Mouse (Mus musculus) neural tube, embryonic 14.5 days (tissue): ENCODE measurements around the gene Hist1h3c. TPM values are rescaled to one million over a fixed set of nuclear protein-coding genes. Genes with fewer than 3 reads are reported as not detected.
"Not testable (repeated sequence)": the region's sequence is repeated elsewhere in the genome, so short reads cannot be mapped to it uniquely, and the experiment has no call there.

Experiments used
- ATAC-seq: fragments of 200-750 bp; cut with Nextera tagmentation; 2 replicates; pipeline ENCODE4 v1.8.0; 2017; ENCODE audit warnings: low read depth, mild to moderate bottlenecking, moderate TSS enrichment, moderate library complexity
- H3K27ac ChIP-seq: fragments of 300-500 bp; sonication (generic); 2 replicates; pipeline ENCODE4 v1.5.1; 2014; ENCODE audit warnings: low read depth, mild to moderate bottlenecking, control low read depth, low read length, moderate library complexity, mixed read lengths
- H3K27me3 ChIP-seq: fragments of 300-500 bp; sonication (generic); 2 replicates; pipeline ENCODE4 v1.6.1; 2014; ENCODE audit warnings: low read length; ENCODE audit not compliant: control insufficient read depth, insufficient read depth
- H3K36me3 ChIP-seq: fragments of 300-500 bp; sonication (generic); 2 replicates; pipeline ENCODE4 v1.6.1; 2014; ENCODE audit warnings: low read length, mixed read lengths; ENCODE audit not compliant: control insufficient read depth, insufficient read depth
- H3K4me1 ChIP-seq: fragments of 300-500 bp; sonication (generic); 2 replicates; pipeline ENCODE4 v1.6.1; 2014; ENCODE audit warnings: low read length; ENCODE audit not compliant: control insufficient read depth, insufficient read depth
- H3K4me2 ChIP-seq: fragments of 300-500 bp; sonication (generic); 2 replicates; pipeline ENCODE4 v1.6.1; 2014; ENCODE audit warnings: mild to moderate bottlenecking, low read depth, low read length, control low read depth
- H3K4me3 ChIP-seq: fragments of 300-500 bp; sonication (generic); 2 replicates; pipeline ENCODE4 v1.5.1; 2014; ENCODE audit warnings: low read depth, low read length, control low read depth, mixed read lengths
- H3K9ac ChIP-seq: fragments of 300-500 bp; sonication (generic); replicated peaks from 2 replicates; pipeline ENCODE4 v1.6.1; 2014; ENCODE audit warnings: low read depth, mild to moderate bottlenecking, control low read depth, low read length, mixed read lengths
- H3K9me3 ChIP-seq: fragments of 300-500 bp; sonication (generic); 2 replicates; pipeline ENCODE4 v1.6.1; 2016; ENCODE audit warnings: low read length; ENCODE audit not compliant: control insufficient read depth
- WGBS: fragments of 180-500 bp; shearing (Covaris S2); extraction: QIAGEN DNeasy Blood & Tissue Kit; methylation state at CpG from one replicate; pipeline ENCODE4 v1.1.7; 2014; 5-methylcytosine and 5-hydroxymethylcytosine counted together
- polyA plus RNA-seq: library from polyadenylated mRNA; unstranded; fragments of >200 nt; fragmentation: Nextera tagmentation; extraction: Ambion mirVana; gene quantifications from 2 replicates; pipeline ENCODE4 v1.2.1, GENCODE M21; 2014

The Hist1h3c gene
- polyA plus RNA-seq, 1 experiment from 2014 or later: not detected

DNA sequence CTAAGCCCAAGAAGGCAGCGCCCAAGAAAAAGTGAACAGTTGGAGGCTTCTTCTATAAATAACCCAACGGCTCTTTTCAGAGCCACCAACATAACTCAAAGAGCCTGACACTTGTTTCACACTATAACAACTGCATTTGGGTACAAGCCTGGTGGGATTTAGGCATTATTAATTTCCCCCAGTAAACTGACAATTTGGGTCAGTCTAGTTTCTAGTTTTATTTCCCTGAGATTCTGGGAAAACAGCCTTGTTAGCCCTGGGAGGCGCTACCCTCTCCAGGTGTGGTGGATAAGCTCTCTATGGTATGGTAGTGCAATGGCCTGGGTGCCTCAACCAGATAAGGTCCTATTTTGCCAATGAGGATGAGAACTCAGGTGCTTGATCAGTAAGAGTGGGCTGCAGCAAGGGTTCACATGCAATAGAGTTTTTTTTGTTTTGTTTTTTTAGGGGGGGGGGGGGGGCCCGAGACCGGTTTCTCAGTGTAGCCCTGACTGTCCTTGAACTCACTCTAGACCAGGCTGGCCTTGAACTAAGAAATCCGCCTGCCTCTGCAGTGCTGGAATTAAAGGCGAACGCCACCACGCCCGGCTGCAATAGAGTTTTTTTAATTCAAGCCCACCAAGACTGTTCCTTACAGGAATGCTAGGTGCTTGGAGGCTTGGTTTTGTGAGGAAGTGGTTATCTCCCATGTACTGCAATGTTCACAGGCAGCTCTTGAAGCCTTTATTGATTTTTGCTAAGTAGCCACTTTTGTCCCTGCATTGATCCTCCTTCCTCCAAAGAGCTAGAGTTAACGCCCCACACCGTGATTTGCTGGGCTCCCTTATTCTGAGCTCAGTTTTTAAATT, 19.1 kb upstream of the Hist1h3c start:
- Histone ChIP-seq H3K4me2 (peak overlapping the region; percentile 59), H3K9ac (peak overlapping the region; percentile 51), H3K27ac (no peak overlapping the region), H3K9me3 (no peaks in the 10 kb centered on the region), H3K27me3 (no peaks in the 10 kb centered on the region), H3K4me3 (peak overlapping the region; percentile 45), H3K4me1 (peaks cover 7% of the 10 kb centered on the region), H3K36me3 (no peaks in the 10 kb centered on the region)
- WGBS: 37% methylated on average over 12 of the region's 12 CpGs
- ATAC-seq: no peak

DNA sequence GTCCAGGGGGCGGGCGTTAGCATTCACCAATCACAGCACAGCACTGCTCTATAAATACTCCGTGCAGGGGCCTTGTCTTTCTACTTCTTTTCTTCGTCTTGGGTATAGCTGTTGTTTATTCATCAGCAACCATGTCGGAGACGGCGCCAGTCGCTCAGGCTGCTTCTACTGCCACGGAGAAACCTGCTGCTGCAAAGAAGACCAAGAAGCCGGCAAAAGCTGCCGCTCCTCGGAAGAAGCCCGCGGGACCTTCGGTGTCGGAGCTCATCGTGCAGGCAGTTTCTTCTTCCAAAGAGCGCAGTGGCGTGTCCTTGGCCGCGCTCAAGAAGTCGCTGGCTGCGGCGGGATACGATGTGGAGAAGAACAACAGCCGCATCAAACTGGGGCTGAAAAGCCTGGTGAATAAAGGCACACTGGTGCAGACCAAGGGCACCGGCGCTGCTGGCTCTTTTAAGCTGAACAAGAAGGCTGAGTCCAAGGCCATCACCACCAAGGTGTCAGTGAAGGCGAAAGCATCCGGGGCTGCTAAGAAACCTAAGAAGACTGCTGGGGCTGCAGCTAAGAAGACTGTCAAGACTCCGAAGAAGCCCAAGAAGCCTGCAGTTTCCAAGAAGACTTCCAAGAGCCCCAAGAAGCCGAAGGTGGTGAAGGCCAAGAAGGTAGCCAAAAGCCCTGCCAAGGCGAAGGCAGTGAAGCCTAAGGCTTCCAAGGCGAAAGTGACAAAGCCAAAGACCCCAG, 18.4 kb upstream of the Hist1h3c start, which contains the start of gene Hist1h1a:
Gene Hist1h1a (plus strand): TSS at position 81 of the 738 bp plus-strand sequence.
- peak within 1 kb of the TSS; percentile 59 for H3K4me2 ChIP-seq
- H3K27ac ChIP-seq: peak within 1 kb of the TSS; percentile 63; the same call in 1 of the 2 replicates
- WGBS: 3% methylated on average over 34 of the region's 34 CpGs
- ATAC-seq: peak; percentile 78
- no peaks in the 10 kb centered on the region for H3K9me3 ChIP-seq
- H3K9ac ChIP-seq: peak within 1 kb of the TSS; percentile 51
- no peaks in the 10 kb centered on the region for H3K36me3 ChIP-seq
- H3K27me3 ChIP-seq: no peaks in the 10 kb centered on the region
- H3K4me3 ChIP-seq: peak within 1 kb of the TSS; percentile 45
- H3K4me1 ChIP-seq: peaks cover 7% of the 10 kb centered on the region

DNA sequence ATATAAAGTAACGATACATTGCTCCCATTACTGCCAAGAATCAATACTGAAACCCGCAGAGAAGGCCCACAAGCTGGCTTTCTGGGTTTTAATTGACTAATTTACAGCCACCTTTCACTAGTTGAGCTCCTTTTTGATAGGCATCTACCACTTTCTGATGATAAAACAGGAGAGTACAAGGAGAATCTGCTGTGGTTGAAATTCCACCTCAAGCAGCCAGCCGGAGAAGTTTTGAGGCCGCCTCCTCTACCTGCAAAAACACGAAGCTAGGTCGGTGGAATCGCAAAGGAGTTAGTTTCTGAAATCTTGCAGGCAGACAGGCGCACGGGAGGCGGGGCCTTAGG, 17.8 kb upstream of the Hist1h3c start:
- WGBS: under 1% methylated on average over 10 of the region's 10 CpGs
- no peaks in the 10 kb centered on the region for H3K27me3 ChIP-seq
- no peaks in the 10 kb centered on the region for H3K9me3 ChIP-seq
- peak overlapping the region; percentile 6; the same call in 1 of the 2 replicates for H3K27ac ChIP-seq
- no peaks in the 10 kb centered on the region for H3K36me3 ChIP-seq
- H3K4me3 ChIP-seq: peak overlapping the region; percentile 45
- peaks cover 7% of the 10 kb centered on the region for H3K4me1 ChIP-seq
- no peak for ATAC-seq
- H3K9ac ChIP-seq: peak overlapping the region; percentile 51; the same call in 1 of the 2 replicates
- H3K4me2 ChIP-seq: peak overlapping the region; percentile 59

DNA sequence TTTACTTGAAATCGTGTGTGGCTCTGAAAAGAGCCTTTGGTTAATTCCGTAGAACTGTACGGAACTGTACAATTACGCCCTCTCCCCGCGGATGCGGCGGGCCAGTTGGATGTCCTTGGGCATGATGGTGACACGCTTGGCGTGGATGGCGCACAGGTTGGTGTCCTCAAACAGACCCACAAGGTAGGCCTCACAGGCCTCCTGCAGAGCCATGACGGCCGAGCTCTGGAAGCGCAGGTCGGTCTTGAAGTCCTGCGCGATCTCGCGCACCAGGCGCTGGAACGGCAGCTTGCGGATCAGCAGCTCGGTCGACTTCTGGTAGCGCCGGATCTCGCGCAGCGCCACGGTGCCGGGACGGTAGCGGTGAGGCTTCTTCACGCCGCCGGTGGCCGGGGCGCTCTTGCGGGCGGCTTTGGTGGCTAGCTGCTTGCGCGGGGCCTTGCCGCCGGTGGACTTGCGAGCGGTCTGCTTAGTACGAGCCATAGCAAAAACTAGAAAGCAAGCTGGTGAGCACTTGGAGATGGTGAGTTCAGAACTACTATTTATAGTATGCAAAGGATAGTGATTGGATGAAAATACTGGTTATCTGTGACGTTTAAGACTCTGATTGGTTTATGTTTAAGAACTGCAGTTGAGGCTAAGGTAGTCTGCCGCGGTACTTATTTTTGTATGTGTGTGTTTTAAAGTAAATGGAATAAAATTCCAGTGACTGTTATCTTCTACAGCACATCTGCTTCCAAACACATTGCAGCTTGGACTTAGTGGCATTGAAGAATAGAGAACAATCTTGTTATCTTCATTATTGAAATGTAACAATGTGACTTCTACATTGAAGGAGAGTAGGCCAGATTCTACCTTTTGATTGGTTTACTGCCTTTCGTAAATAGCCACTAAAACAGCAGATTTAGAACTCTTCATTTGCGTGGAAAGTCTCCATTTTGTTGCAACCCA, 16.7 kb upstream of the Hist1h3c start, which contains the start of gene Hist1h3a:
Gene Hist1h3a (minus strand): TSS at position 516 of the 951 bp plus-strand sequence.
- not testable (repeated sequence) for H3K9ac ChIP-seq, H3K9me3 ChIP-seq, H3K27me3 ChIP-seq, H3K36me3 ChIP-seq, H3K4me1 ChIP-seq
- WGBS: under 1% methylated on average over 27 of the region's 52 CpGs
- peak; percentile 60 for ATAC-seq
- H3K4me3 ChIP-seq: peak within 1 kb of the TSS; percentile 45
- H3K27ac ChIP-seq: peak within 1 kb of the TSS; percentile 79
- H3K4me2 ChIP-seq: peak within 1 kb of the TSS; percentile 59

DNA sequence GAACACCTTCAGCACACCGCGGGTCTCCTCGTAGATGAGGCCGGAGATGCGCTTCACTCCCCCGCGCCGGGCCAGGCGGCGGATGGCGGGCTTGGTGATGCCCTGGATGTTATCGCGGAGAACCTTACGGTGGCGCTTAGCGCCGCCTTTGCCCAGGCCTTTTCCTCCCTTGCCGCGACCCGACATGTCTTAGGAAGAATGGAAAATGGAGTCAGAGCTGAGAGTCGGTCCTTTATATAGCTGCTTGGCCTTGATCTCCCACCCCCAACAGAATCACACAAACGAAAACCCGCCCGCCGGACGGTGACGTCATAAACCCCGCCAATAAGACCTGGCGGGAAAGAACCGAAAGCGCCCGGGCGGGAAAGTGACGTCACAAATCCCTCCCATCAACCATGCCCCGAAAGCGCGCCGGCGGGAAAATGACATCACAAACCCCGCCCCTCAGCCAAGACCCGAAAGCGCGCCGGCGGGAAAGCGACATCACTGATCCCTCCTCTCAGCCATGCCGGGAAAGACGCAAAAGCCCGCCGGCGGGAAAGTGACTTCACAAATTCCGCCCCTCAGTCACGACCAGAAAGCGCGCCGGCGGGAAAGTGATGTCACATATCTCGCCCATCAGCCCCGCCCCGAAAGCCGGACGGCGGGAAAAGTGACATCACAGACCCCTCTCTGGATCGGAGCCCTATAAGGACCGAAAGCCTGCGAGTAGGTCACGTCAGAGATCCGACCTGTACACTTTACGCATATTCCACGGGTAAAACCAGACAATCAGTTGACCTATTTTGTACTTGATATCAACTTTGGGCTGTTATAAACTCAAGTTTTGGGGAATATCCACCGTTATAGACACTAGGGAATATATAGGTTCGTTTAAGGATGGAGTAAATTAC, 15.8 kb upstream of the Hist1h3c start, which contains the start of gene Hist1h4a:
Gene Hist1h4a (minus strand): TSS at position 259 of the 893 bp plus-strand sequence.
- Histone ChIP-seq H3K4me3 (peak within 1 kb of the TSS; percentile 38), H3K4me1 (peaks cover 7% of the 10 kb centered on the region), H3K36me3 (no peaks in the 10 kb centered on the region), H3K27me3 (no peaks in the 10 kb centered on the region), H3K9me3 (no peaks in the 10 kb centered on the region), H3K4me2 (peak within 1 kb of the TSS; percentile 59), H3K9ac (peak within 1 kb of the TSS; percentile 50), H3K27ac (peak within 1 kb of the TSS; percentile 79)
- under 1% methylated on average over 67 of the region's 72 CpGs for WGBS
- peak; percentile 82 for ATAC-seq

DNA sequence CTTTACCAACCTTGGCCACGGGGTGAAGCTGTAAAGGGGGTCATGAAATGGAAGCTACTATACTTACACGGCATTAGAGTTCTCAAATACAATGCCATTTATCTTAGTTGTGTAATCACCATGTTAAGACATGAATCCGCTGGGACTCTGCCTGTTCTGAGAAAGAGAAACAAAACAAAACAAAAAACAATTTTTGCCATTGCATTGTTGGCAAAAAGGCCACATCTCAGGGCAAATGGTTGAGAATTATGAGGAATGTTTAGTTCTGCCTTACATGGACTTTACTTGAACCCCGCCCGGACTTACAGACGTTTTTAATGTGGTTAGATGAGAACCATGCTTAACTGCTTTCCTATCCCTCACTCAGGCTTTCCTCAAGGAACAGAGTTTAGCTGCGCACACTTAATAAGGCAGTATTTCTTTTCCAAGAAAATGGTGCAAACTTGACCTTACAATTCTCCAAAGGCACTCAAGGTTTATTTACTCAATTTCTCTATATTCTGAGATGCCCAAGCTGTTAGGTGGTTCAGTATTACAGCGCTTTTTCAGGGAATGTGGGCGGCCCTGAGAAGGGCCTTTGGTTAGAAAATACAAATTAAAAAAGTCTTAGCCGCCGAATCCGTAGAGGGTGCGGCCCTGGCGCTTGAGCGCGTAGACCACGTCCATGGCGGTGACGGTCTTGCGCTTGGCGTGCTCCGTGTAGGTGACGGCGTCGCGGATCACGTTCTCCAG, 15.0 kb upstream of the Hist1h3c start:
- Histone ChIP-seq H3K9ac (peak overlapping the region; percentile 50), H3K36me3 (no peaks in the 10 kb centered on the region), H3K27ac (peak overlapping the region; percentile 79), H3K27me3 (no peaks in the 10 kb centered on the region), H3K4me1 (peaks cover 7% of the 10 kb centered on the region), H3K9me3 (no peaks in the 10 kb centered on the region), H3K4me2 (peak overlapping the region; percentile 59), H3K4me3 (peak overlapping the region; percentile 38)
- peak; percentile 12; the same call in 1 of the 2 replicates for ATAC-seq
- WGBS: 2% methylated on average over 16 of the region's 27 CpGs

DNA sequence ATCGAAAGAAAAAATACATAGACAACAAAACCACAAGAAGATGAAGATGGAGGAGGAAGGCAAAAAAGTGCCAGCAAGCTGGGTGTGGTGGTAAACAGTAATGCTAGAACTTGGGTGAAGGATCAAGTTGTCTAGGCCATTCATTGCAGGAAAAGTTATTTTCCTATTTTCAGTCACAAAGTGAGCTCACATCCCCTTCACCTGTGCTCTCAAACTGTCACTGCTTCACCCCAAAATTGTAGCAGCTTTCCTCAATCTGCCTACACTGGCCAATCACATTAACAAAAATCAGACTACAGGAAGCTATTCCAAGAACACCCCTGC, 14.5 kb upstream of the Hist1h3c start:
- Histone ChIP-seq H3K4me3 (no peak overlapping the region), H3K4me1 (peaks cover 7% of the 10 kb centered on the region), H3K27me3 (no peaks in the 10 kb centered on the region), H3K27ac (no peak overlapping the region), H3K9me3 (no peaks in the 10 kb centered on the region), H3K36me3 (no peaks in the 10 kb centered on the region), H3K4me2 (peak overlapping the region; percentile 59; the same call in 1 of the 2 replicates), H3K9ac (no peak overlapping the region)
- ATAC-seq: no peak
- 67% methylated on average over 1 of the region's 1 CpGs for WGBS
